Mouse (Mus musculus) brown adipose tissue, adult 24 weeks (tissue): ENCODE data around the gene Garem2. TPM values are rescaled to one million over a fixed set of nuclear protein-coding genes. Genes with fewer than 3 reads are reported as not detected.

Source experiments
- H3K27ac ChIP-seq: fragments of 200-500 bp; replicated peaks from 2 replicates; pipeline ENCODE4 v1.5.1; 2012; ENCODE audit warnings: low read depth, mild to moderate bottlenecking, low read length
- H3K4me1 ChIP-seq: fragments of 200-500 bp; 2 replicates; pipeline ENCODE4 v1.6.1; 2012; ENCODE audit warnings: low read length, mixed read lengths; ENCODE audit not compliant: control insufficient read depth, insufficient read depth, insufficient read length
- H3K4me3 ChIP-seq: fragments of 200-500 bp; 2 replicates; pipeline ENCODE4 v1.5.1; 2012; ENCODE audit warnings: low read depth, mild to moderate bottlenecking, low read length, moderate library complexity; ENCODE audit not compliant: insufficient read depth
- polyA plus RNA-seq: library from polyadenylated mRNA; stranded (reverse); fragments of >200 nt; gene quantifications from 2 replicates; pipeline ENCODE4 v1.2.4, GENCODE M21; 2012; ENCODE audit not compliant: missing spikeins, insufficient read depth, insufficient read length

The Garem2 gene
- polyA plus RNA-seq, 1 experiment = not detected

- H3K4me3 ChIP-seq = no peak overlapping the region
- no peaks in the 10 kb centered on the region for H3K4me1 ChIP-seq
- H3K27ac ChIP-seq = no peak overlapping the region
Measured at GRCm38 (mm10) chr5:30122481-30122880, 17.5 kb downstream of the Garem2 start.

- Histone ChIP-seq H3K4me3 (no peak overlapping the region), H3K4me1 (0 out of 2 replicates have a peak, but pooled peaks cover 2% of the 10 kb centered on the region), H3K27ac (no peak overlapping the region)
Measured at GRCm38 (mm10) chr5:30125587-30125986, 20.6 kb downstream of the Garem2 start.

- Histone ChIP-seq H3K27ac (peak overlapping the region; percentile 54), H3K4me3 (no peak overlapping the region), H3K4me1 (0 out of 2 replicates have a peak, but pooled peaks cover 2% of the 10 kb centered on the region)
Measured at GRCm38 (mm10) chr5:30126756-30127155, 21.8 kb downstream of the Garem2 start.

GRCm38 (mm10) chr5:30127921-30128597 lies 23.1 kb downstream of the Garem2 start:
- Histone ChIP-seq H3K4me3 (no peak overlapping the region), H3K4me1 (0 out of 2 replicates have a peak, but pooled peaks cover 2% of the 10 kb centered on the region), H3K27ac (0 out of 2 replicates have a peak overlapping the region, but pooled peaks have one; percentile 5)

GRCm38 (mm10) chr5:30128680-30129079 lies 23.7 kb downstream of the Garem2 start:
- 0 out of 2 replicates have a peak, but pooled peaks cover 2% of the 10 kb centered on the region for H3K4me1 ChIP-seq
- no peak overlapping the region for H3K4me3 ChIP-seq
- no peak overlapping the region for H3K27ac ChIP-seq

- Histone ChIP-seq H3K4me3 (no peak overlapping the region), H3K27ac (no peak overlapping the region), H3K4me1 (0 out of 2 replicates have a peak, but pooled peaks cover 2% of the 10 kb centered on the region)
Measured at GRCm38 (mm10) chr5:30131246-30131645, 26.3 kb downstream of the Garem2 start.

- H3K4me1 ChIP-seq = peaks cover 5% of the 10 kb centered on the region; the same call in 1 of the 2 replicates
- no peak overlapping the region for H3K27ac ChIP-seq
- no peak overlapping the region for H3K4me3 ChIP-seq
Measured at GRCm38 (mm10) chr5:30132173-30132572, 27.2 kb downstream of the Garem2 start.

- no peak overlapping the region for H3K4me3 ChIP-seq
- H3K4me1 ChIP-seq = peaks cover 4% of the 10 kb centered on the region; the same call in 1 of the 2 replicates
- peak overlapping the region; percentile 99 for H3K27ac ChIP-seq
Measured at GRCm38 (mm10) chr5:30135711-30136231, 30.8 kb downstream of the Garem2 start.

- Histone ChIP-seq H3K4me3 (no peak overlapping the region), H3K27ac (peak overlapping the region; percentile 97), H3K4me1 (peaks cover 4% of the 10 kb centered on the region; the same call in 1 of the 2 replicates)
Measured at GRCm38 (mm10) chr5:30137271-30137670, 32.3 kb downstream of the Garem2 start.

- Histone ChIP-seq H3K4me1 (peaks cover 4% of the 10 kb centered on the region; the same call in 1 of the 2 replicates), H3K4me3 (no peak overlapping the region), H3K27ac (peak overlapping the region; percentile 63)
Measured at GRCm38 (mm10) chr5:30138193-30138592, 33.2 kb downstream of the Garem2 start.

- peak overlapping the region; percentile 89 for H3K27ac ChIP-seq
Measured at GRCm38 (mm10) chr5:30146526-30146925, 41.6 kb downstream of the Garem2 start.

GRCm38 (mm10) chr5:30148133-30148920 lies 43.4 kb downstream of the Garem2 start:
- H3K27ac ChIP-seq = peak overlapping the region; percentile 91
- H3K4me3 ChIP-seq = no peak overlapping the region
- H3K4me1 ChIP-seq = peaks cover 13% of the 10 kb centered on the region; the same call in 1 of the 2 replicates

More at GRCm38 (mm10) chr5:30146526-30146925, 41.6 kb downstream of the Garem2 start:
- no peak overlapping the region for H3K4me3 ChIP-seq
- H3K4me1 ChIP-seq = peaks cover 13% of the 10 kb centered on the region; the same call in 1 of the 2 replicates

- H3K4me1 ChIP-seq = peaks cover 13% of the 10 kb centered on the region; the same call in 1 of the 2 replicates
- no peak overlapping the region for H3K4me3 ChIP-seq
- peak overlapping the region; percentile 93; the same call in 1 of the 2 replicates for H3K27ac ChIP-seq
Measured at GRCm38 (mm10) chr5:30152007-30152406, 47.0 kb downstream of the Garem2 start.

GRCm38 (mm10) chr5:30152413-30152812 lies 47.5 kb downstream of the Garem2 start:
- Histone ChIP-seq H3K4me3 (no peak overlapping the region), H3K4me1 (peaks cover 13% of the 10 kb centered on the region; the same call in 1 of the 2 replicates), H3K27ac (peak overlapping the region; percentile 66)

GRCm38 (mm10) chr5:30153222-30153621 lies 48.3 kb downstream of the Garem2 start:
- Histone ChIP-seq H3K4me3 (peak overlapping the region; percentile 47), H3K27ac (peak overlapping the region; percentile 88), H3K4me1 (peaks cover 11% of the 10 kb centered on the region; the same call in 1 of the 2 replicates)
